Mouse (Mus musculus): ENCODE data around the gene Zdhhc4.
A peak's percentile ranks its signal among the peaks of the same experiment; 100 is the strongest.

The Zdhhc4 gene

DNA sequence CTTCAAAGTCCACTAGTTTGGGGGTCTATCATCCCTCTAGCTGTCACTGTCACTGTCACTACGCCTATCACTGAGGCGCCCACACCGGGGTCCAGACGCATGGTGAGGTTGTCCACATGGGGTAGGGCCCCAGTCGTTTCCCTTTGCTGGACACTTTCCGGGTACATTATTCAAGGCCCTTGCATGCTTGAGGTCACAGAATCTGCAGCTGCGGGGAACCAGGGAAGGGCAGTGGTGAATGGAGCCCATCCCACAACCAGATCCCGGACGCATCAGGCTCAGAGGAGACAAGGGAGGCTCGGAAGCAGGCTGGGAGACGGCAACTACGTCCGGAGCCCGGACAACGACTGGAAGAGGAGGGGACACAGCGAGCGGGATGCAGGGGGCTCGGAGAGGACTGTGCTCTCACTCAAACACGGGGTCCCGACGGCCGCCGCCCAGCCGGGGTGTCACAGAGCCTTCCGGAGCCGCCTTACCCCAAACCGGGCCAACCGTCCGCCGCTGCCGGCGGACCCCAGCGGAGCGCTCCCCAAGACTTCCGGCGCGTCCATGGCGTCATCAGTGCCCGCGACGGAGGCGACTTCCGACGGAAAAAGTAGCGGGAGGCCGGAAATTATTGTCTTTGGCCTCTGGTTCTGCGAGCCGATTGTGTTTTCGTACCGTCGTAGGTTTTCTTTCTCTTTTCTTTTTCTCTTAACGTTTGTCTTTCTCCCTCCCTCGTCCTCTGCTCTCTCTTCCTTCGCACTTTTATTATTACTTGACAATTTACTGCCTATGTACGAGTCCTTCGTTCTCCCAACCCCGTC lies at the start of gene Zdhhc4:
Gene Zdhhc4 (minus strand): TSS at position 567 of the 806 bp plus-strand sequence.
- peak; percentile 80 to 86 for DNase-seq (ENCODE audit: low spot score in 2 of 2)

DNA sequence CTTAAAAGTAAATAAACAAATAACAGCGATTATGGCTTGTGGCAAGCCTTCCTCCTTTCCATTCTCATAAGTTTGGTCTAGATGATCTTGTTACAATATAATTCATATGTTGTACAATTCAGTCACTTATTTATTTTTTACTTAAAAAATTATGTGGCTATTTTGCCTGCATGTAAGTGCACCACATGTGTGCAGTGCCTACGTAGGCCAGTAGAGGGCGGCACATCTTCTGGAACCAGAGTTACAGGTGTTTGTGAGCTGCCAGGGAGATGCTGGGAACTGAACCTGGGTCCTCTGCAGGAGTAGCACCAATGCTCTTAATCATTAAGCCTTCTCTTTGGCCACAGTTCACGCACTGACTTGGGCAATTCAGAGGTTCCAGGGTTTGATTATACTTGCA lies 47.1 kb upstream of the Zdhhc4 start:
- DNase-seq (ENCODE audit: low spot score in 2 of 2), result no peak

DNA sequence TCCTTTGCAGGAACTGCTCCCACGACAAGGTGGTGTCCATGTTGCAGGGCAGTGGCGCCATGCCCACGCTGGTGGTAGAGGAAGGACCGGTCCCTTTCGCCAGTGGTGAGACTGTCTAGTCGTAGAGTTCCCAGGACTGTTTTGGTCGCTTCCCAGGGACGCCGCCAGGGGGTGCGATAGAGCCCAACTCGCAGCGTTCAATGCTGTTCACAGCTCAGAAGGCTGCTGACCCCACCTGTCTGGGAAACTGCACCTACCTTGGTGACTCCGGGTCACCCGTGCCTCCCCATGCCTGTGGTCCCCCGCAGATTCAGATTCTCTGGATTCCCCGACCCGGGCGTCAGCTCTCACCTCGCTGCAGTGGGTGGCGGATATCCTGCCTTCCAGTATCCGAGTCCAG lies 46.2 kb upstream of the Zdhhc4 start:
- peak; percentile 45 to 56 for DNase-seq (ENCODE audit: low spot score in 2 of 2)

DNA sequence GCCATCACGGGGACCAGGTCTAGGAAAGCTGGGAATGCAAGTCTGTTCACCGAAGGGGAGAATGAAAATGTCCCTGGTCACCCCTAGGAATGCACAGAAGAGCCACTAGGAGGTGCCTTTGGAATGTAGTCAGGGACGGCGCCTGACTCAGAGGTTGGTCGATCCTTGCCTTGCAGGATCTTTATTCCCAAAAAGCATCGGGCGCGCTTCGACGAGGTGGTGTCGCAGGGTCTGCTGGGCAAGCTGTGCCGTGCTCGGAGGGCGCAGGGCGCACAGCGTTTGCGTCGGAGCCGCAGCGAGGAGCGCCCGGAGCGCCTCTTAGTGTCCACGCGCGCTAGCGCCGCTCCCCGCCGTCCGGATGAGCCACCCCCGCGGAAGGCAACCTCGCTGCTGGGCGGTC lies 43.8 kb upstream of the Zdhhc4 start:
- no peak for DNase-seq (ENCODE audit: low spot score in 2 of 2)

DNA sequence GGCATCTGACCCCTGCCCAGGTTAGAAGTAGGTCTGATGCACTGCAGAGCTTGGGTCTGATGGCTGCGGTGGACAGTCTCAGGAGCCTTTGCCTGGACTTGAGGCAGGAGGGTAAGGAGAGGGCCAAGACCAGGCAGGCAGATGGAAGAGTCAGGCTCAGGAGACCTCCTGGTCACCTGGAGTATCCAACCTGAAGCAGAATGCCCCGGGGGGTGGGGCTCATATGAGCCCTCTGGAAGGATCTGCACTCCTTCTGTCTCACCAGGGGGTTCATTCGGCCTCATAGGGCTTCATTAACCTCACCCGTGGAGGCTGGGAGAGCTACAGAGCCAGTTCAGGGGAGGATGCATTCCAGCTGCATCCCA lies 42.1 kb upstream of the Zdhhc4 start:
- DNase-seq (ENCODE audit: low spot score in 2 of 2), result no peak

DNA sequence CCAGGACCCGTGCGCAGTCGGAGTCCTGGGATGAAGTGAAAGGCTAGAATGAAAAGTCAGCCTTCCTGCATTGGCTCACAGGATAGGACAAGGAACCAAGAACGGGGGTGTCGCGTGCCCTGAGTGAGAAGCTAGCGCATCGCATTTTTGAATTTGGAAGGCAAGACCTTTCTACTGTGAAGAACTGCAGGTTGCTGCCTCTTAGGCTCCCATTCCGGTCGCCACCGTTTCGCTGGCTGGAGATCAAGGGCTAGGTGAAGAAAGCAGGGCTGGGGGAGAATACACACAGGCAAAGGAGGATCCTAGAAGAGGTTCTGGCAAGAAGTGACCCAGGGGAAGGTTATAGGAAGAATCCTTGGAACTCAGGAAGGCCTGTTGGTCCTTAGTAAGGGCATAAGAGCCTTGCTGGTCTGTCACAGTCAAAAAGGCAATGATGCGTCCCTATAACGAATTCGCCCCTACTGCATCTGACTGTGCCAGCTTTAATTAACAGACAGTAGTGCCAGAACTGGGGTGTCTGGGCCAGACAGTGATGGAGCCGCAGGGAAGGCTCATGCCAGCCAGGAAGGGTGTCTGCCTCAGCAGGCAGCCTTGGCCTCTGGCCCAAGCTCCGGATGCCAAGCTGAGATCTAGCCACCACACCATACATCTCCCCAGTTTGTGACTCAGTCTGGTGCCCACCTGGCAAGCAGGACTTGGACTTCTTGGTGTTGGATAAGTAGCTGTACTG lies 41.5 kb upstream of the Zdhhc4 start:
- DNase-seq (ENCODE audit: low spot score in 2 of 2), result no peak

DNA sequence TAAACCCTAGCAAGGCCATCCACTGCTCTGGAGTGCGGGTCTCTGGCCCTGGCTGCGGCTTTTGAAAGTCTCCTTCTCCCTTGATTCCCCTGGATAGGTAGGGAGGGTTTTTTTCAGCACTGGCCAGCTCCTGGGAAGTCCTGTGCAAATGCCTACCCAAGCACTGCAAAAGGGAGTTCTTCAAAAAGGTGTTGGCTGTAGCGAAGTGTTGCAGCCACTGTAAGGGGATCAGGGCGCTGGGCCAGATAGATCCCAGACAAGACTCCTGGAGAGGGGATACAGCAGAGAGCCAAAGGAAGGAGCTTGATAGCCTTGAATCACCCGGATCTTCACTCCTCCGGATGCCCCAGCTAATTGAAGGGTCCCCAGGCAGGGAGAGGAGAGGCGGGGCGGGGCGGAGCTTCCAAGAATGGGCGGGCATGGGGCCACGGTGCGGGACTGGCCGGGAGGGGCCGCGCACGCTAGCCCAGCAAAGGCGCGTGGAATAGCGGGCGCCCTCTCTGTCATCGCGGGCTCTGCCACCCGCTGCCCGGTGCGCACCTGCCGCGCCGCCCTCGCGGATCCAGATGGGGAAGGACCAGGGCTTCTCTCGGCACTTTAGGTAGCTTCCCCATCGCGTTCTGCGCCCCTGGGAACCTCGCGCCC lies 40.7 kb upstream of the Zdhhc4 start:
- DNase-seq (ENCODE audit: low spot score in 2 of 2), result no peak

DNA sequence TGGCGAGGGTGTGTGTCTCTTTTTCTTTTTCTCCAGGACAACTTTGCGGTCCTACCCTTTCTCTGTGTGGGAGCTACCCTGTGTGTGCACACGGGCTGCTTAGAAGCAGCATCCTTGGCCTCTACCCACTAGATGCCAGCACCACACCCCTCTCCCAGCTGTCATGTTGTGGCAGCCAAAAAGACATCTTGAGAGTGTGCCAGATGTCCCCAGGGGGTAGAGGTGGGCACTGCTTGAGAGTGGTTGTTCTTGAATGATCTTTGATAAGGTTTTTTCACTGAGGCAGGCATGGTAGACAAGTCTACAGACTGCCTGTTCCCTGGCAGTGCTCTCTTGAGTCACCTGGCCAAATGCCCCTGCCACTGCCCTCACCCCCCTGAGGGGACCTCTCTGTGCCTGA lies 38.9 kb upstream of the Zdhhc4 start:
- DNase-seq (ENCODE audit: low spot score in 2 of 2), result no peak

DNA sequence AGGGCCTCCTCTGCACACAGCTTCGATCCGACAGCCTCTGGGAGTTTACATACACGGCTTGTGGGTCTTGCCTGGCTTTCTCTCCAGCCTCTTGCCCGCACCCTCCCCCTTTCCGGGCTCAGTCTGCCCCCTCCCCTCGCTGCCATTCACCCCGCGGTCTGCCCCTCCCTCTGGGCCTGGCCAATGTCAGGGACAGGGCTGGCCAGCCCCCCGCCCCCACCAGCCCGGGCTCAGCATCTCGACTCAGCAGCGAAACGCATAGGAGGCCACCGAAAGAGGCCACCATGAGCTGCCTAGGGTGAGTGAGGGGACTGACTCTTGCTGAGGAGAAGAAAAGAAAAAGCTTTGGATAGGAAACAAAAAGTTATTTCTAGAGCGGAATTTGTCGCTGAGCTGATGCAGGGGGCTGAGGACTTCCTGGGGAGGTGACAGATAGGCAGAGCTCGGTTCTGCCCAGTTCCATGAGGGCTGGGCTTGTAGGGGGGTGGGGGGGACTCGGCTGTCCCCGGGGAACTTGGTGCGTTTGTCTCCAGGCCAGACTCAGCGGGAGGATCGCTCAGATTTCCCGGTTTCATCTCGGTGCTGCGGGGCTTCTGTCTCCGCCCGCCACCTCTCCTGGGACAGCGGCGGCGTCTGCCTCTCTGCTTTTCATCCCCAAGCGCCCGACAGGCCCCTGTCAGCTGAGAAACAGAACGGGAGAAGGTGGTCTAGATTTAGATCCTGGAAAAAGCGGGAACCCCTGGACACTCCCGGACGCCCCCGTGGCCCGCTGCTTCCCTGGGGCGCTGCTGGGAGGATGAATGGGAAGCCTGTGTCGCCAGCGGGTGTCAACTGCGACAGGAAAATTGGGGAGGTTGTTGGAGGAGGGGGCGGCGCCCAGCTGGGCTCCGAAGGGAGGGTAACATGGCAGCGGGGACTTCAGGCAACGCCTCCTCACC lies 34.9 kb upstream of the Zdhhc4 start:
- no peak for DNase-seq (ENCODE audit: low spot score in 2 of 2)

DNA sequence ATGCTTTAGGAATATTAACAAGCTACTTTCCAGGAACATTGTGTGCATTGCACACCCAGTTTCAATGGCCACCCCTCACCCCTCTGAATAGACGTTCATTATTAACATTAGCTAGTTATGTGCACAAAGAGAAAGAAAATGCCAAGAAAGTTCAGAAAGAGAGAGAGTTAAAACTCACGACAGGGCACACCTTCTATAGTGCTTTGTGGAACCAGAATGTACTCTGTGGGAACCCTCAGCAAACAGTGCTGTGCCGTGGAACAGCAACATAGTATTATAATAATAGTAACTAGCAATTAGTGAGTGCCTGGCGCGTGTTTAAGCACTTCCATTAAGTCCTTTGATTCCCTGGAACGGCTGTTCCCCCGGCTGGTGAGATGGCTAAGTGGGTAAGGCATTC lies 32.4 kb upstream of the Zdhhc4 start:
- no peak for DNase-seq (ENCODE audit: low spot score in 2 of 2)

DNA sequence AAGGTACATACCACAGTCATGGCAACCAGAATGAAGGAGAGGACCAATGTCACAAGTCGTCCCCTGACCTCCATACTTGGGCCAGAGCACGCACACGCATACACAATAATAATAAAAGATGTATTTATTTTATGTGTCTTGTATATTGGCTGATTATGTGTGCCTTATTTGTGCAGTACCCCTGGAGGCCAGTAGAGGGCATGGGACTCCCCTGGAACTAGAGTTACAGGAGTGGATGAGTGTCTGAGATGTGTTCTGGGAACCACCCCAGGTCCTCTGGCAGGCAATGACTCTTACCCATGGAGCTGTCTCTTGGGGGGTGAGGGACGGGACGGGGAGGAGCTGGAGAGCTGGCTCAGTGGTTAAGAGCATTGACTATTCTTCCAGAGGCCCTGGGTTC lies 30.9 kb upstream of the Zdhhc4 start:
- DNase-seq (ENCODE audit: low spot score in 2 of 2), result no peak

DNA sequence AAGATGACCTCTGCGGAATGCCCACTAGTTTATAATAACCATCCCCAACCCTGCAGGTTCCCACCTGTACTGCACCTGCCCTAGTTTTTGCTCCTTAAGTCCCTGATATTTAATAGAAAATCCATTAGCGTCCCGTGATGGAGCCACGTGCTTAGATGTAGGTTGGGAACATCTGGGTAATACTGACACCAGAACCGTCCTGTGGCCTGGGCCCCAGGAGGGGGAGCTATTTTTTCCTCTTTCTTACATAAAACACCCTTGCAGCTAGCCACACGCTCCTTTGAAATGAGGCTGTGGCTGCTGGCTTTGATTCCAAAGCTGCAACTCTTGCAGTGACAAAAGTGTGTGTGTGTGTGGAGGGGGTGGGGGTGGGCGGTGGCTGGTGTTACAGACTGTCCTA lies 30.2 kb upstream of the Zdhhc4 start:
- no peak for DNase-seq (ENCODE audit: low spot score in 2 of 2)

DNA sequence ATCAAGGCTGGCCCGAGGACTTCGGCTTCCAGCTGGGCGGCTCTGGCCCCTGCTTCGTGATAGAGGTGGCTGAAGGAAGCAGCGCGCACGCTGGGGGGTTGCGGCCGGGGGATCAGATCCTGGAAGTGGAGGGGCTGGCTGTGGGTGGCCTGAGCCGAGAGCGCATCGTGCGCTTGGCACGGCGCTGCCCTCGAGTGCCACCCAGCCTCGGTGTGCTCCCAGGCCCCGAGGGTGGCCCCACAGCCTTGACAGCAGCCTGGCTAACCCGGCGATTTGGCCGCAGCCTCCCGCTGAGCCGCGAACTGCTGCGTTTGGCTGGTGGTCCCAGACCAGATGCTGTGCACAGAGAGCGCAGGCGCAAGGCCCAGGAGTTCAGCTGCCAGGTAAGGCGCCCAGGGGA lies 28.5 kb upstream of the Zdhhc4 start:
- no peak for DNase-seq (ENCODE audit: low spot score in 2 of 2)

DNA sequence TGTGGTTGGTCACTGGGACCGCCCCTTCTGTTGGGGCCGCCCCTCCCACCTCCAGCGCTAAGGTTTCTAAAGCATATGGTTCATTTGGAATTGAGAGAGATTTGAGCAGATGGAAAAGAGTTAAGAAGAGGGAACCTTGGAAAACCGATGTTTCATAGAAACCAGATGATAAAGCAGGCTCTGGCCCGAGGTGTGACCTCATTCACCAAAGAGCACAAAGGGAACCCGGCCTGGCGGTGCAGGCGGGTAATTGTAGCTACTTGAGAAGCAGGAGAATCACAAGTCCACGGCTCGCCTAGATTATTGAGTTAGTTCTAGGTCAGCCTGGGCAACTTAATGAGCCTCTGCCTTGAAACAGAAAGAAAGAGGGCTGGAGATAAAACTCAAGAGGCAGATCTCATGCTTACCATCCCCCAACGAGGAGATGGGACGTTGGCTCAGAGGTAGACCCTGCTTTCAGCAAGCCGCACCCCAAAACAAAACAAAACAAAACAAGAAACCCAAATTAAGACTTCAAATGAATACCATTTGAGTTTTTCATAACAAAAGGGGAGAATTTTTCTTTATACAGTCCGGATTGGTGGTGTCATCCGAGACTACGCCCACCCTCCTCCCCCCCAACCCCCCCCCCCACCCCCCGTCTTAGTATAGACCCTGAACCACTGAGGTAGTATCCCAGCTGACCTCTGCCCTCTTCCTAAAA lies 27.8 kb upstream of the Zdhhc4 start, which contains the start of gene Grid2ip:
Gene Grid2ip (plus strand): TSS at position 653 of the 703 bp plus-strand sequence.
- no peak for DNase-seq (ENCODE audit: low spot score in 2 of 2)

DNA sequence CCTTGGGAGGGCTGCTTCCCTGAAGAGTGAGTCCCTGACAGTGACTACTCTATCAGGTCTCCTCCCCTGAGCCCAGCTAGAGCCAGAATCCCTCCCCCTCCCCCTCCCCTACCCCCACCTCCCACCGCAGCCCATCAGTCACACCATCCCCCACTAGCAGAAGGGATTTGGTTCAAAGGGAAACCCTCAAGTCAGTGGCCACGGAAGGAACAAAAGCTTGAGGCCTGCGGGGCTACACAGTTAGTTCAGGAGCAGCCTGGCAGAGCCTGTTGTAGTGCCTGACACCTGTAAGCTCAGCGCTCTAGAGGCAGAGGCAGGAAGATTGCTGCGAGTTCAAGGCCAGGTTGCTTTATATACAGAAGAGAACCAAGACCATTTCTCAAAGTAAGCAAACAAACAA lies 27.0 kb upstream of the Zdhhc4 start:
- DNase-seq (ENCODE audit: low spot score in 2 of 2), result no peak

DNA sequence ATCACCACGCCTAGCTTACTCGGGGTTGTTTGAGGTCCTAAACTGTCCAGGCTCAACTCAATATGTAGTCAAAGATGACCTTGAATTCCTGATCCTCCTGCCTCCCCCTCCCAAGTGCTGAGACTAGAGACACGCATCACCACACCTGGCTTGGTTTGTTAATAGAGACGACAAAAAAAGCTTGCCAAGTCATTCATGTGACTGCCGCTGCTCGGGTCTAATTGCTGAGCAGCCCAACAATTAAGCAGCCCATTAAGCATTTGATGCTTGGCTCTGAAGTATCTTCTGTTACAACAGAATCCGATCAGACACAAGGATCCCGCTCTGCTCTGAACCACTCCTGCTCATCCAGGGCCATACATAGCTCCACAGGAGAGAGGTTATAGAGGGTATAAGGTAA lies 17.3 kb upstream of the Zdhhc4 start:
- DNase-seq (ENCODE audit: low spot score in 2 of 2), result no peak

DNA sequence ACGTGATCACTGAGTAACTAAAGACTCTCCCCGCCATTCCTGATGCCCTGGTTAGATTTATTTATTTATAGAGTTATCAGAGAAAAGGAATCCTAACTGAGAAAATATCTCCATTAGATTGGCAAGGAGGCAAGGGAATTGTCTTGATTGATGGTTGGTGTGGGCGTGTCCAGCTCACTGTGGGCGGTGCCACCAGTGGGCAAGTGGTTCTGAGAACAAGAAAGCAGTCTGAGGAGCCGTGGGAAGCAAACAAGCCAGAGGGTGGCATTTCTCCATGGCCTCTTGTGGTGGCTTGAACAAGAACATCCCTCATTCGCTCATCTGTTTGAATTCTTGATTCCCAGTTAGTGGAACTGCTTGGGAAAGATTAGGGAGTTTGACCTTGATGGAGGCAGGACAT lies 10.5 kb upstream of the Zdhhc4 start:
- DNase-seq (ENCODE audit: low spot score in 2 of 2), result no peak

DNA sequence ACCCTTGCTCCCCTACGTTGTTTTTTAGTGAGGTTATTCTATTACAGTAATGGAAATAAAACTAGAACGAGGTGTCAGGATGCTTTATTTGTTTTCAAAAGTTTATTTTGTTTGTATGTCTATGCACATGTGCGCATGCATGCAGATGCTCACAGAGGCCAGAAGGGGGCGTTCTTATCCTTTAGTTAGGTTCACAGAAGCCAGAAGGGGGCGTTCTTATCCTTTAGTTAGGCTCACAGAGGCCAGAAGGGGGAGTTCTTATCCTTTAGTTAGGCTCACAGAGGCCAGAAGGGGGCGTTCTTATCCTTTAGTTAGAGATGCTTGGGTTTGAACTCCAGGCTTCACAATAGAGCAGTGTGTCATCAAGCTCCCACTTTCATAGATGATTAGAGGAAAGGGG lies 7.5 kb upstream of the Zdhhc4 start:
- no peak for DNase-seq (ENCODE audit: low spot score in 2 of 2)

DNA sequence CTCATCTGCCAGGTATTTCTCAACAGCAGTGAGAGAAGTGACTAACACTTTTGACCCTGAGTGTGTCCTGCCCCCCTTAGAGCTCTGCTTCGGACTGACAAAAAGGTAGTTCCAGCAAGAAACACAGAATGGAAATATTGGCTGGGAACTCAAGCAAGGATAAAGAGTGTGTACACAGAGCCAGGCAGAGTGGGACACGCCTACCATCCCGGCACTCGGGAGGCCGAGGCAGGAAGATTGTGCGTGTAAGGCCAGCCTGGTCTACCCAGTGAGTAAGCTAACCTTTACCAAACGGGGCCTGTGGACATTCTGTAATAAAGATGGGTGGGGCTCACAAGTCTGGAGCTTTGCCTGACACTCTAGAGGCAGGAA lies 6.0 kb upstream of the Zdhhc4 start:
- DNase-seq (ENCODE audit: low spot score in 2 of 2), result no peak

DNA sequence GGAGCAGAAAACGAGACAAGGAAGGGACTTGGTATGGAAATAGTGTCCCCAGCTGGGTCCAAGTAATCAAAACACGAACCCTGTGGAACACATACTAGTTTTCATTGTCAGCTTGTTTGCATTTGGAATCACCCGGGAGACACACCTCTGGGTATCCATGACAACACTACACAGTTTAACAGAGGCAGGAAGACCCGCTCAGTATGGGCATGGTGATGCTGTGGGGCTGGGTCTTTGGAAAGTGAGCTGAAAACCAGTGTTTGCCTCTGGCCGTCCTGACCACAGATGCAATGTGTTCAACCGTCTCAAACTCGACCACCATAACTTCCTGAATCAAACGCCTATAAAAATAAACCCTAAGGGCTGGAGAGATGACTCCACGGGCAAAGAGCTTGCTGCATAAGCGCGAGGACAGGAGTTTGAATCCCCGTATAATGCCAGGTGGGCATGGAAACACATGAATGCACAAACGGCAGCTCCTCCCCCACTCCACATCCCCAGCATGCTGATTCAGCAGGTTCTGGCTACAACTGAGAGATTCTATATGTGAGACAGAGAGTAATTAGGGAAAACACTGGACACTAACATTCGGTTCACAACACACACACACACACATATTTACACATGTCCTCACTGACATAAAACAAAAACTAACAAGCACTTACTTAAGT lies 5.5 kb upstream of the Zdhhc4 start:
- DNase-seq (ENCODE audit: low spot score in 2 of 2), result no peak

DNA sequence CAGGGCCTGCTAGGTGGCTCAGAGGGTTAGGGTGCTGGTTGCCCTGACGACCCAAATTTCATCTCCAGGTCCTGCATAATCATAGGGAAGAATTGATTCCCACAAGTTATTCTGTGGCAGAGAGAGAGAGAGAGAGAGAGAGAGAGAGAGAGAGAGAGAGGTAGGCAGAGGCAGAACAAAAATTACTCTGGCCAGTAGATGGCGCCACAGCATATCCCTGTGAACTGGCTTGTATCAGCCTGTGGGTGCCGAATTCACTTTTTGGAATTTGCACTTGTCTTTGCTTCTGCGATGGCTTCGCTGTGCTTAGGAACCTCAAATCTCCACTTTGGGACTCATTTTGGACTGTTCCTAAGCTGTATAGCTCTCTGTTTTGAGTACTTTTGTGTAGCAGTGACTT lies 4.8 kb upstream of the Zdhhc4 start:
- DNase-seq (ENCODE audit: low spot score in 2 of 2), result peak; percentile 84 to 85

Measured in frontal cortex, postnatal 25 days (tissue).